Mouse (Mus musculus): ENCODE measurements around the gene Klhdc4. TPM values are rescaled to one million over a fixed set of nuclear protein-coding genes. Genes with fewer than 3 reads are reported as not detected.

Klhdc4 gene
- total and polyA plus RNA-seq, 2 experiments from 2014 or later: 25.2 to 34.5 TPM

- ATAC-seq: no peak
- Histone ChIP-seq H3K36me3 (ENCODE audit: insufficient read depth, low read length) (no peaks in the 10 kb centered on the region), H3K9ac (replicated peaks; ENCODE audit: low read length) (no peak overlapping the region), H3K4me2 (ENCODE audit: low read depth, low read length) (no peak overlapping the region), H3K27me3 (ENCODE audit: insufficient read depth, low read length) (no peaks in the 10 kb centered on the region), H3K4me3 (ENCODE audit: low read length) (no peak overlapping the region), H3K9me3 (ENCODE audit: low read length) (no peaks in the 10 kb centered on the region), H3K4me1 (ENCODE audit: insufficient read depth, low read length) (no peaks in the 10 kb centered on the region), H3K27ac (no peak overlapping the region)
- no peak for TF ChIP-seq CTCF (IDR thresholded peaks at IDR 0.05; ENCODE audit: low read depth)
- DNase-seq (ENCODE audit: low spot score): no peak
These were observed 17.4 kb upstream of the Klhdc4 start for GRCm38 (mm10) chr8:121846815-121847214.

GRCm38 (mm10) chr8:121844765-121845164 lies 15.4 kb upstream of the Klhdc4 start:
- Histone ChIP-seq H3K27ac (no peak overlapping the region), H3K9me3 (ENCODE audit: low read length) (no peaks in the 10 kb centered on the region), H3K4me3 (ENCODE audit: low read length) (no peak overlapping the region), H3K27me3 (ENCODE audit: insufficient read depth, low read length) (no peaks in the 10 kb centered on the region), H3K9ac (replicated peaks; ENCODE audit: low read length) (no peak overlapping the region), H3K36me3 (ENCODE audit: insufficient read depth, low read length) (no peaks in the 10 kb centered on the region), H3K4me1 (ENCODE audit: insufficient read depth, low read length) (no peaks in the 10 kb centered on the region), H3K4me2 (ENCODE audit: low read depth, low read length) (no peak overlapping the region)
- TF ChIP-seq CTCF (IDR thresholded peaks at IDR 0.05; ENCODE audit: low read depth): no peak
- ATAC-seq (no peak), DNase-seq (ENCODE audit: low spot score) (no peak)
- 35% methylated on average over 6 of the region's 7 CpGs for WGBS

GRCm38 (mm10) chr8:121843184-121843733 lies 13.9 kb upstream of the Klhdc4 start:
- Histone ChIP-seq H3K4me3 (ENCODE audit: low read length) (no peak overlapping the region), H3K27ac (no peak overlapping the region), H3K4me2 (ENCODE audit: low read depth, low read length) (no peak overlapping the region), H3K27me3 (ENCODE audit: insufficient read depth, low read length) (no peaks in the 10 kb centered on the region), H3K36me3 (ENCODE audit: insufficient read depth, low read length) (no peaks in the 10 kb centered on the region), H3K4me1 (ENCODE audit: insufficient read depth, low read length) (no peaks in the 10 kb centered on the region), H3K9ac (replicated peaks; ENCODE audit: low read length) (no peak overlapping the region), H3K9me3 (ENCODE audit: low read length) (no peaks in the 10 kb centered on the region)
- 80% methylated on average over 3 of the region's 3 CpGs for WGBS
- ATAC-seq: no peak
- TF ChIP-seq CTCF (IDR thresholded peaks at IDR 0.05; ENCODE audit: low read depth): no peak
- no peak for DNase-seq (ENCODE audit: low spot score)

GRCm38 (mm10) chr8:121842064-121842955 lies 12.9 kb upstream of the Klhdc4 start:
- H3K4me2 ChIP-seq (ENCODE audit: low read depth, low read length): no peak overlapping the region
- H3K9me3 ChIP-seq (ENCODE audit: low read length): no peaks in the 10 kb centered on the region
- no peak overlapping the region for H3K27ac ChIP-seq
- DNase-seq (ENCODE audit: low spot score): no peak
- H3K36me3 ChIP-seq (ENCODE audit: insufficient read depth, low read length): no peaks in the 10 kb centered on the region
- no peaks in the 10 kb centered on the region for H3K27me3 ChIP-seq (ENCODE audit: insufficient read depth, low read length)
- H3K4me3 ChIP-seq (ENCODE audit: low read length): no peak overlapping the region
- ATAC-seq: no peak
- no peak overlapping the region for H3K9ac ChIP-seq (replicated peaks; ENCODE audit: low read length)
- 90% methylated on average over 8 of the region's 8 CpGs for WGBS
- no peak for TF ChIP-seq CTCF (IDR thresholded peaks at IDR 0.05; ENCODE audit: low read depth)
- no peaks in the 10 kb centered on the region for H3K4me1 ChIP-seq (ENCODE audit: insufficient read depth, low read length)

GRCm38 (mm10) chr8:121841242-121841641 lies 11.9 kb upstream of the Klhdc4 start:
- Histone ChIP-seq H3K27me3 (ENCODE audit: insufficient read depth, low read length) (no peaks in the 10 kb centered on the region), H3K4me2 (ENCODE audit: low read depth, low read length) (no peak overlapping the region), H3K36me3 (ENCODE audit: insufficient read depth, low read length) (no peaks in the 10 kb centered on the region), H3K4me3 (ENCODE audit: low read length) (no peak overlapping the region), H3K4me1 (ENCODE audit: insufficient read depth, low read length) (no peaks in the 10 kb centered on the region), H3K9me3 (ENCODE audit: low read length) (no peaks in the 10 kb centered on the region), H3K27ac (no peak overlapping the region), H3K9ac (replicated peaks; ENCODE audit: low read length) (no peak overlapping the region)
- WGBS: 34% methylated on average over 8 of the region's 8 CpGs
- ATAC-seq (peak; percentile 70), DNase-seq (ENCODE audit: low spot score) (peak; percentile 68)
- peak; percentile 89 for TF ChIP-seq CTCF (IDR thresholded peaks at IDR 0.05; ENCODE audit: low read depth)

- H3K9me3 ChIP-seq (ENCODE audit: low read length): no peaks in the 10 kb centered on the region
- no peak for ATAC-seq
- WGBS: 12% methylated on average over 6 of the region's 6 CpGs
- H3K4me1 ChIP-seq (ENCODE audit: insufficient read depth, low read length): peaks cover 11% of the 10 kb centered on the region
- DNase-seq (ENCODE audit: low spot score): peak; percentile 88
- no peaks in the 10 kb centered on the region for H3K36me3 ChIP-seq (ENCODE audit: insufficient read depth, low read length)
- H3K27me3 ChIP-seq (ENCODE audit: insufficient read depth, low read length): no peaks in the 10 kb centered on the region
- H3K4me3 ChIP-seq (ENCODE audit: low read length): no peak overlapping the region; the same call in 1 of the 2 replicates
- no peak overlapping the region for H3K9ac ChIP-seq (replicated peaks; ENCODE audit: low read length)
- no peak overlapping the region for H3K27ac ChIP-seq
- TF ChIP-seq CTCF (IDR thresholded peaks at IDR 0.05; ENCODE audit: low read depth): peak; percentile 75
- H3K4me2 ChIP-seq (ENCODE audit: low read depth, low read length): no peak overlapping the region
These were observed 3.1 kb upstream of the Klhdc4 start for GRCm38 (mm10) chr8:121832503-121832902.

GRCm38 (mm10) chr8:121832061-121832460 lies 2.7 kb upstream of the Klhdc4 start:
- TF ChIP-seq CTCF (IDR thresholded peaks at IDR 0.05; ENCODE audit: low read depth): no peak
- Histone ChIP-seq H3K27me3 (ENCODE audit: insufficient read depth, low read length) (no peaks in the 10 kb centered on the region), H3K9ac (replicated peaks; ENCODE audit: low read length) (0 out of 2 replicates have a peak overlapping the region, but pooled peaks have one; percentile 1), H3K4me3 (ENCODE audit: low read length) (no peak overlapping the region), H3K27ac (no peak overlapping the region), H3K36me3 (ENCODE audit: insufficient read depth, low read length) (no peaks in the 10 kb centered on the region), H3K4me2 (ENCODE audit: low read depth, low read length) (no peak overlapping the region), H3K9me3 (ENCODE audit: low read length) (no peaks in the 10 kb centered on the region), H3K4me1 (ENCODE audit: insufficient read depth, low read length) (peaks cover 11% of the 10 kb centered on the region)
- DNase-seq (ENCODE audit: low spot score) (no peak), ATAC-seq (no peak)
- WGBS: 83% methylated on average over 2 of the region's 2 CpGs

Measured in hindbrain, postnatal 0 days (tissue).